ENCODE assay signal across 12 mouse cellular contexts in genomic region chr15:84329940-84330339, GRCm38 (mm10).
"Had no signal": no experiment of that assay in that cellular context is flagged by ENCODE, and none has a peak within 500 bp of the region (broad histone marks: within the 10 kb centered on the region; RNA-seq: fewer than 3 reads in every experiment).

No protein-coding gene starts in this region.

- H3K9me3 ChIP-seq: liver, embryonic 12.5 days; neural tube, embryonic 15.5 days had no signal

- ATAC-seq: hindbrain, embryonic 16.5 days; liver, embryonic 12.5 days; midbrain, embryonic 16.5 days had no signal

- DNase-seq: left cerebral cortex, postnatal 4 days; lung, embryonic 14.5 days; lung, postnatal 10 days; lung, postnatal 4 days; right cerebral cortex, adult 18-20 months; right cerebral cortex, postnatal 25 days; thymus, postnatal 36 days had no signal

- H3K4me3 ChIP-seq: liver, embryonic 12.5 days; neural tube, embryonic 15.5 days had no signal

- H3K27me3 ChIP-seq: liver, embryonic 12.5 days; neural tube, embryonic 15.5 days had no signal

- H3K9ac ChIP-seq: liver, embryonic 12.5 days; lung, embryonic 14.5 days; neural tube, embryonic 15.5 days had no signal

- H3K4me2 ChIP-seq: liver, embryonic 12.5 days; lung, embryonic 14.5 days; midbrain, embryonic 11.5 days; neural tube, embryonic 15.5 days had no signal

- H3K4me1 ChIP-seq: neural tube, embryonic 15.5 days had no signal

- H3K36me3 ChIP-seq: liver, embryonic 12.5 days; neural tube, embryonic 15.5 days had no signal

- H3K27ac ChIP-seq: liver, embryonic 12.5 days; neural tube, embryonic 15.5 days had no signal
